Mouse (Mus musculus): Measurements from ENCODE around the gene Macrod1.
A peak's percentile ranks its signal among the peaks of the same experiment; 100 is the strongest.

The Macrod1 gene

GRCm38 (mm10) chr19:7200427-7200826, 143.8 kb downstream of the Macrod1 start:
- no peak for DNase-seq (ENCODE audit: low spot score)

GRCm38 (mm10) chr19:7204898-7205297, 148.3 kb downstream of the Macrod1 start:
- DNase-seq (ENCODE audit: low spot score) = no peak

GRCm38 (mm10) chr19:7205326-7205725, 148.7 kb downstream of the Macrod1 start:
- no peak for DNase-seq (ENCODE audit: low spot score)

GRCm38 (mm10) chr19:7205753-7206736, 149.4 kb downstream of the Macrod1 start, which contains the start of gene Otub1:
TSS of gene Otub1 (minus strand) at chr19:7206316.
- peak; percentile 96 for DNase-seq (ENCODE audit: low spot score)

- DNase-seq (ENCODE audit: low spot score) = no peak
Measured at GRCm38 (mm10) chr19:7209907-7210646, 153.5 kb downstream of the Macrod1 start.

GRCm38 (mm10) chr19:7212216-7212615, 155.6 kb downstream of the Macrod1 start:
- no peak for DNase-seq (ENCODE audit: low spot score)

GRCm38 (mm10) chr19:7213010-7213409, 156.4 kb downstream of the Macrod1 start:
- no peak for DNase-seq (ENCODE audit: low spot score)

GRCm38 (mm10) chr19:7214484-7214883, 157.9 kb downstream of the Macrod1 start:
- no peak for DNase-seq (ENCODE audit: low spot score)

GRCm38 (mm10) chr19:7217162-7217925, 160.7 kb downstream of the Macrod1 start, which contains the start of gene Cox8a:
TSS of gene Cox8a (minus strand) at chr19:7217616.
- DNase-seq (ENCODE audit: low spot score) = peak; percentile 98

GRCm38 (mm10) chr19:7217926-7218267, 161.3 kb downstream of the Macrod1 start:
- DNase-seq (ENCODE audit: low spot score) = no peak

- no peak for DNase-seq (ENCODE audit: low spot score)
Measured at GRCm38 (mm10) chr19:7218753-7219152, 162.1 kb downstream of the Macrod1 start.

- DNase-seq (ENCODE audit: low spot score) = no peak
Measured at GRCm38 (mm10) chr19:7222196-7222595, 165.6 kb downstream of the Macrod1 start.

- DNase-seq (ENCODE audit: low spot score) = no peak
Measured at GRCm38 (mm10) chr19:7223488-7223887, 166.9 kb downstream of the Macrod1 start.

GRCm38 (mm10) chr19:7224253-7224652, 167.6 kb downstream of the Macrod1 start:
- no peak for DNase-seq (ENCODE audit: low spot score)

- no peak for DNase-seq (ENCODE audit: low spot score)
Measured at GRCm38 (mm10) chr19:7225096-7225690, 168.6 kb downstream of the Macrod1 start.

GRCm38 (mm10) chr19:7226511-7226914, 169.9 kb downstream of the Macrod1 start:
- DNase-seq (ENCODE audit: low spot score) = no peak

- DNase-seq (ENCODE audit: low spot score) = peak; percentile 84
Measured at GRCm38 (mm10) chr19:7234537-7235221, 178.1 kb downstream of the Macrod1 start.

- no peak for DNase-seq (ENCODE audit: low spot score)
Measured at GRCm38 (mm10) chr19:7235461-7235860, 178.9 kb downstream of the Macrod1 start.

- DNase-seq (ENCODE audit: low spot score) = no peak
Measured at GRCm38 (mm10) chr19:7236011-7236410, 179.4 kb downstream of the Macrod1 start.

- DNase-seq (ENCODE audit: low spot score) = no peak
Measured at GRCm38 (mm10) chr19:7236742-7237141, 180.1 kb downstream of the Macrod1 start.

- no peak for DNase-seq (ENCODE audit: low spot score)
Measured at GRCm38 (mm10) chr19:7239574-7239973, 183.0 kb downstream of the Macrod1 start.
